Mouse (Mus musculus) G1E (cell line): Measurements from ENCODE around the gene D230025D16Rik. TPM values are rescaled to one million over a fixed set of nuclear protein-coding genes. Genes with fewer than 3 reads are reported as not detected.

Experiments
- ATAC-seq: 2 replicates; pipeline ENCODE4 v1.8.0; 2016; ENCODE audit warnings: mild to moderate bottlenecking; ENCODE audit not compliant: insufficient number of reproducible peaks, poor library complexity, low FRiP score, severe bottlenecking; ENCODE audit errors: extremely low read depth
- DNase-seq: peaks from one replicate; pipeline ENCODE4 v3.0.0; 2012; ENCODE audit warnings: low spot score
- H3K27me3 ChIP-seq: 2 replicates; pipeline ENCODE4 v1.6.1; 2012; ENCODE audit warnings: mild to moderate bottlenecking, low read length, inconsistent platforms; ENCODE audit not compliant: insufficient read depth
- H3K36me3 ChIP-seq: replicated peaks from 2 replicates; pipeline ENCODE3; 2012; ENCODE audit warnings: mild to moderate bottlenecking, inconsistent platforms
- H3K4me1 ChIP-seq: 2 replicates; pipeline ENCODE4 v1.6.1; 2012; ENCODE audit warnings: low read depth, low read length, inconsistent platforms, mixed read lengths; ENCODE audit not compliant: insufficient read depth
- H3K4me3 ChIP-seq: 2 replicates; pipeline ENCODE4 v1.5.1; 2012; ENCODE audit warnings: low read depth, mild to moderate bottlenecking, inconsistent platforms, low read length, moderate library complexity, mixed read lengths
- H3K9me3 ChIP-seq: replicated peaks from 2 replicates; pipeline ENCODE4 v1.6.1; 2012; ENCODE audit warnings: inconsistent platforms
- CTCF ChIP-seq: IDR thresholded peaks from 2 replicates; pipeline ENCODE4 v1.5.1; 2012; ENCODE audit warnings: low read depth, low read length, inconsistent platforms, mixed read lengths
- GATA1 ChIP-seq: IDR thresholded peaks from 2 replicates; pipeline ENCODE4 v1.6.1; 2012; ENCODE audit warnings: borderline replicate concordance, low read length, inconsistent platforms, mixed read lengths
- GATA2 ChIP-seq: IDR thresholded peaks from 2 replicates; pipeline ENCODE4 v1.6.1; 2012; ENCODE audit warnings: low read depth, low read length, inconsistent platforms, borderline replicate concordance
- POLR2AphosphoS5 ChIP-seq: IDR thresholded peaks from 2 replicates; pipeline ENCODE4 v1.6.1; 2012; ENCODE audit warnings: low read depth, low read length, inconsistent platforms; ENCODE audit not compliant: insufficient replicate concordance
- TAL1 ChIP-seq: conservative IDR thresholded peaks from 2 replicates; pipeline ENCODE4 v1.6.1; 2012; ENCODE audit warnings: low read depth, low read length, inconsistent platforms, mixed read lengths
- polyA plus RNA-seq: library from polyadenylated mRNA; stranded (reverse); fragments of >175 nt; gene quantifications from 2 replicates; pipeline ENCODE4 v1.2.3, GENCODE M21; 2012
- total RNA-seq, 2 experiments: library from RNA; stranded (forward) in 1 of 2; stranded (reverse) in 1 of 2; fragments of 200-1000 nt in 1 of 2; fragments of >200 nt in 1 of 2; fragmentation: Nextera tagmentation in 1 of 2; gene quantifications; 2 replicates each; pipeline ENCODE4 v1.2.3; 2014 to 2017

D230025D16Rik gene
- total and polyA plus RNA-seq, 3 experiments, result 4.0 to 37.5 (median 27.2) TPM

GRCm38 (mm10) chr8:105261326-105261980, 36.5 kb downstream of the D230025D16Rik start:
- Histone ChIP-seq H3K36me3 (peaks cover 53% of the 10 kb centered on the region), H3K4me3 (peak overlapping the region; percentile 16; the same call in 1 of the 2 replicates), H3K27me3 (no peaks in the 10 kb centered on the region), H3K9me3 (peaks cover 4% of the 10 kb centered on the region), H3K4me1 (peaks cover 57% of the 10 kb centered on the region)
- no peak for TF ChIP-seq TAL1
- TF ChIP-seq GATA1, result no peak
- no peak for TF ChIP-seq CTCF
- TF ChIP-seq GATA2, result no peak
- no peak for TF ChIP-seq POLR2AphosphoS5
- ATAC-seq (0 out of 2 replicates have a peak, but pooled peaks have one; percentile 23), DNase-seq (no peak)

- Histone ChIP-seq H3K4me3 (peak overlapping the region; percentile 93), H3K4me1 (peaks cover 72% of the 10 kb centered on the region), H3K36me3 (peaks cover 60% of the 10 kb centered on the region), H3K9me3 (peaks cover 9% of the 10 kb centered on the region), H3K27me3 (no peaks in the 10 kb centered on the region; the same call in 1 of the 2 replicates)
- DNase-seq (no peak), ATAC-seq (no peak)
- no peak for TF ChIP-seq POLR2AphosphoS5
- TF ChIP-seq TAL1, result no peak
- TF ChIP-seq GATA1, result no peak
- TF ChIP-seq GATA2, result no peak
- no peak for TF ChIP-seq CTCF
Observed at GRCm38 (mm10) chr8:105263244-105263912, 38.4 kb downstream of the D230025D16Rik start.

- peaks cover 76% of the 10 kb centered on the region for H3K4me1 ChIP-seq
- H3K27me3 ChIP-seq, result peaks cover 4% of the 10 kb centered on the region; the same call in 1 of the 2 replicates
Observed at GRCm38 (mm10) chr8:105264024-105264982, 39.4 kb downstream of the D230025D16Rik start, which contains the start of the genes Tradd and Fbxl8. TSS of gene Tradd (minus strand) at chr8:105264609. TSS of gene Fbxl8 (plus strand) at chr8:105264648.

GRCm38 (mm10) chr8:105265128-105265527, 40.2 kb downstream of the D230025D16Rik start:
- peak; percentile 74 for DNase-seq
- TF ChIP-seq GATA2 (no peak), POLR2AphosphoS5 (no peak), GATA1 (no peak), TAL1 (no peak), CTCF (no peak)
- peaks cover 53% of the 10 kb centered on the region for H3K36me3 ChIP-seq
- peaks cover 76% of the 10 kb centered on the region for H3K4me1 ChIP-seq
- peaks cover 14% of the 10 kb centered on the region for H3K9me3 ChIP-seq
- H3K4me3 ChIP-seq, result peak overlapping the region; percentile 93
- peaks cover 8% of the 10 kb centered on the region; the same call in 1 of the 2 replicates for H3K27me3 ChIP-seq
- peak; percentile 50; the same call in 1 of the 2 replicates for ATAC-seq

More at GRCm38 (mm10) chr8:105264024-105264982, 39.4 kb downstream of the D230025D16Rik start, which contains the start of the genes Tradd and Fbxl8:
- DNase-seq (peak; percentile 87), ATAC-seq (peak; percentile 69; the same call in 1 of the 2 replicates)
- Histone ChIP-seq H3K9me3 (peaks cover 14% of the 10 kb centered on the region), H3K4me3 (peak within 1 kb of the TSS; percentile 93), H3K36me3 (peaks cover 60% of the 10 kb centered on the region)
- TF ChIP-seq GATA1, result no peak
- TF ChIP-seq CTCF, result no peak
- no peak for TF ChIP-seq POLR2AphosphoS5

- Histone ChIP-seq H3K27me3 (peaks cover 19% of the 10 kb centered on the region), H3K36me3 (peaks cover 37% of the 10 kb centered on the region), H3K9me3 (peaks cover 10% of the 10 kb centered on the region), H3K4me1 (peaks cover 77% of the 10 kb centered on the region), H3K4me3 (peak overlapping the region; percentile 45; the same call in 1 of the 2 replicates)
- peak; percentile 62 for DNase-seq
- TF ChIP-seq GATA1 (no peak), CTCF (no peak), TAL1 (no peak), GATA2 (no peak)
- peak; percentile 35 for ATAC-seq
Observed at GRCm38 (mm10) chr8:105266775-105267174, 41.8 kb downstream of the D230025D16Rik start.
